Mouse (Mus musculus) kidney, postnatal 0 days (tissue): Measurements from ENCODE around the gene Cldn22. TPM values are rescaled to one million over a fixed set of nuclear protein-coding genes. Genes with fewer than 3 reads are reported as not detected.

Experiments
- ATAC-seq: fragments of 200-750 bp; cut with Nextera tagmentation; replicated peaks from 2 replicates; pipeline ENCODE4 v1.8.0; 2017; ENCODE audit warnings: low read depth, moderate number of reproducible peaks, moderate TSS enrichment, moderate library complexity; ENCODE audit not compliant: low FRiP score
- DNase-seq: peaks from one replicate; pipeline ENCODE4 v3.0.0-alpha.2; 2016; ENCODE audit warnings: low spot score
- H3K27ac ChIP-seq: fragments of 300-500 bp; sonication (generic); 2 replicates; pipeline ENCODE4 v1.5.1; 2014; ENCODE audit warnings: mild to moderate bottlenecking
- H3K27me3 ChIP-seq: fragments of 300-500 bp; sonication (generic); 2 replicates; pipeline ENCODE4 v1.6.1; 2014; ENCODE audit warnings: low read length, mixed read lengths; ENCODE audit not compliant: insufficient read depth
- H3K36me3 ChIP-seq: fragments of 300-500 bp; sonication (generic); 2 replicates; pipeline ENCODE4 v1.6.1; 2014; ENCODE audit warnings: low read length, mixed read lengths; ENCODE audit not compliant: insufficient read depth
- H3K4me1 ChIP-seq: fragments of 300-500 bp; sonication (generic); replicated peaks from 2 replicates; pipeline ENCODE4 v1.6.1; 2014; ENCODE audit warnings: antibody characterized with exemption, low read length, mixed read lengths; ENCODE audit not compliant: insufficient read depth
- H3K4me2 ChIP-seq: fragments of 300-500 bp; sonication (generic); 2 replicates; pipeline ENCODE4 v1.6.1; 2014; ENCODE audit warnings: mild to moderate bottlenecking, low read length, moderate library complexity, mixed read lengths
- H3K4me3 ChIP-seq: fragments of 300-500 bp; sonication (generic); replicated peaks from 2 replicates; pipeline ENCODE4 v1.5.1; 2014; ENCODE audit warnings: low read depth, low read length
- H3K9ac ChIP-seq: fragments of 300-500 bp; sonication (generic); 2 replicates; pipeline ENCODE4 v1.6.1; 2014; ENCODE audit warnings: low read depth, low read length
- H3K9me3 ChIP-seq: fragments of 300-500 bp; sonication (generic); replicated peaks from 2 replicates; pipeline ENCODE4 v1.6.1; 2016; ENCODE audit warnings: low read length, inconsistent platforms, mixed read lengths
- CTCF ChIP-seq: IDR thresholded peaks from 2 replicates; pipeline ENCODE4 v1.5.1; 2016; ENCODE audit warnings: antibody characterized with exemption, low read depth, mild to moderate bottlenecking, moderate library complexity
- WGBS: fragments of 180-500 bp; shearing (Covaris S2); extraction: QIAGEN DNeasy Blood & Tissue Kit; methylation state at CpG from one replicate; pipeline ENCODE4 v1.1.7; 2014; 5-methylcytosine and 5-hydroxymethylcytosine counted together
- polyA plus RNA-seq: library from polyadenylated mRNA; unstranded; fragments of >200 nt; fragmentation: Nextera tagmentation; extraction: Ambion mirVana; gene quantifications from 2 replicates; pipeline ENCODE4 v1.2.1, GENCODE M21; 2015

Cldn22 gene
- polyA plus RNA-seq, 1 experiment from 2014 or later: not detected

DNA sequence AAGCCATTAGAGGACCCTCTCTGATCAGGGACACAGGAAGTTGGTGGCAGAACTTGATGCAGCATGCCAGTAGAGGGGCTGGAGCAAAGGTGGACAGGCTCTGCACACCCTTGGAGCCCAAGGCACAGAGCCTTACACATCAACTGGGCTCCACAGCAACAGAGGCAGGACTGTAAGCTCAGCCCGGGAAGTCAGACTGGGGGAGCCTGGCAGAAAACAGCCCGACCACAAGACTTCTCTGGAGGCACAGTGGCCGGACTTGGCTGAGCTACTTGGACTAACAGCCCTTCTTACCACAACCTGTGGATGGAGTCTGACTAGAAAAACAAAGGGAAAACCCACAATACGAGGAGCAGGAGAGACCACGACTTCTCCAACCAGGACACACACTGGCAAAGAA lies 29.1 kb downstream of the Cldn22 start:
- 85% methylated on average over 5 of the region's 5 CpGs for WGBS
- Histone ChIP-seq H3K9me3 (no peaks in the 10 kb centered on the region), H3K4me1 (no peaks in the 10 kb centered on the region), H3K27ac (no peak overlapping the region), H3K4me2 (no peak overlapping the region), H3K27me3 (no peaks in the 10 kb centered on the region), H3K36me3 (peaks cover 44% of the 10 kb centered on the region), H3K4me3 (no peak overlapping the region), H3K9ac (no peak overlapping the region)
- no peak for DNase-seq
- ATAC-seq: no peak
- no peak for TF ChIP-seq CTCF

DNA sequence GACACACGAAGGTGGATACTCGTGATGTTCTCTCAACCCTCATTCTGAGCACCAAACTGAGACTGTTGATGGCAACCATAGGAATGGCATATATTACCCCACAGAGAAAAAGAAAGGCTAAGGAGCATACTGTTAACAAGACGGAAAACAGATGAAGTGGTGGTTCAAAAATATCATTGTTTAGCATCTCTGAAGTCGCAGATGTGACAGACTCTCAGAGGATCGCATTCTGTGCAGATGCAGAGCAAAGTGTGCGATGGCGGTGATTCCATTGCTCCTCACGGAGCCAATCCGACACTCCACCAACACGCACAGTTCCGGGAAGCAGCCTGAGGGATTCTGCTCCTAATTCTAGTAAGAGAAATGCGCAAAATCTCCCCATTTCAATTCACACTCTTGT lies 35.0 kb downstream of the Cldn22 start:
- 94% methylated on average over 12 of the region's 12 CpGs for WGBS
- Histone ChIP-seq H3K4me3 (no peak overlapping the region), H3K27me3 (no peaks in the 10 kb centered on the region), H3K36me3 (peaks cover 65% of the 10 kb centered on the region), H3K9ac (no peak overlapping the region), H3K27ac (no peak overlapping the region), H3K4me1 (no peaks in the 10 kb centered on the region), H3K4me2 (no peak overlapping the region), H3K9me3 (no peaks in the 10 kb centered on the region)
- ATAC-seq (no peak), DNase-seq (no peak)
- TF ChIP-seq CTCF: no peak

DNA sequence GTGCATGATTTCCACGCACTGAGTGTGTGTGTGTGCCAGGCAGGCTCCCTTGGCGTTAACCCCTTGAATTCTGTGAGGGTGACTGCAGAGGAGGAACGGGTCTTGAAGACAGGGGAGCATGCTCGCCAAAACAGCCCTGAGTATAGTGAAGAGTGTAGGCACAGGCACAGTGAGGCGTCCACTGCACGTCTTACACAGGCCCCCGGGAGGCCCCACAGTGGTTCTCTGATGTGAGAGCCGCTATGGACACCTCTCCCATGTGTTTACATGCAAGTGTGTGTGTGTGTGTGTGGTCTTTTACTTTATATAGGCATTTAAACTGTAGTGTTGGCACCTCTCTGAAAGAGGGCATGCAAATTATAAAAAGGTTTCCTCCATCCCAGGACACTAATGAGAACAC lies 42.3 kb downstream of the Cldn22 start:
- Histone ChIP-seq H3K4me2 (no peak overlapping the region), H3K9me3 (no peaks in the 10 kb centered on the region), H3K4me1 (no peaks in the 10 kb centered on the region), H3K4me3 (no peak overlapping the region), H3K9ac (no peak overlapping the region), H3K36me3 (peaks cover 54% of the 10 kb centered on the region), H3K27me3 (no peaks in the 10 kb centered on the region), H3K27ac (no peak overlapping the region)
- TF ChIP-seq CTCF: no peak
- ATAC-seq (no peak), DNase-seq (no peak)
- WGBS: 86% methylated on average over 8 of the region's 8 CpGs

DNA sequence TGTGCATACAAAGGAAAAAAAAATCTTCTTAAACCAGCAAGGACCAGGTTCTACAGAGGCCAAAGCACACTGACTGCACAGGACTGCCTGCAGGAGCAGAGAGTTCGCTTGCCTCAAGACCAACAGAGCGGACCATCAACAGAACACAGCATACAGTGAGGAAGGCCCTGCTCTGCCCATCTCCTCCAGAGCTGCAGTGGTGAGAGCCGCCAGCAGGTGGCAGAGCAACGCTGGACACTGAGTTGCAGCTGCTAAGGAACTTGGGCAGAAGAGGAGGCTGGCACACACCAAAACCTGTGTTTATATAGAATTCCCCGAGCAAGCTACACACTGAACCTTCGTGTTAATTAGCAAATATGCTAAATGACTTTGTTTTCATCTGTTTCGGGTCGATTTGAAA lies 42.8 kb downstream of the Cldn22 start:
- 22% methylated on average over 8 of the region's 8 CpGs for WGBS
- Histone ChIP-seq H3K4me2 (no peak overlapping the region), H3K9me3 (no peaks in the 10 kb centered on the region), H3K27ac (no peak overlapping the region), H3K36me3 (peaks cover 49% of the 10 kb centered on the region), H3K4me3 (no peak overlapping the region), H3K27me3 (no peaks in the 10 kb centered on the region), H3K9ac (no peak overlapping the region), H3K4me1 (no peaks in the 10 kb centered on the region)
- ATAC-seq (peak; percentile 69; the same call in 1 of the 2 replicates), DNase-seq (peak; percentile 84)
- TF ChIP-seq CTCF: peak; percentile 96

DNA sequence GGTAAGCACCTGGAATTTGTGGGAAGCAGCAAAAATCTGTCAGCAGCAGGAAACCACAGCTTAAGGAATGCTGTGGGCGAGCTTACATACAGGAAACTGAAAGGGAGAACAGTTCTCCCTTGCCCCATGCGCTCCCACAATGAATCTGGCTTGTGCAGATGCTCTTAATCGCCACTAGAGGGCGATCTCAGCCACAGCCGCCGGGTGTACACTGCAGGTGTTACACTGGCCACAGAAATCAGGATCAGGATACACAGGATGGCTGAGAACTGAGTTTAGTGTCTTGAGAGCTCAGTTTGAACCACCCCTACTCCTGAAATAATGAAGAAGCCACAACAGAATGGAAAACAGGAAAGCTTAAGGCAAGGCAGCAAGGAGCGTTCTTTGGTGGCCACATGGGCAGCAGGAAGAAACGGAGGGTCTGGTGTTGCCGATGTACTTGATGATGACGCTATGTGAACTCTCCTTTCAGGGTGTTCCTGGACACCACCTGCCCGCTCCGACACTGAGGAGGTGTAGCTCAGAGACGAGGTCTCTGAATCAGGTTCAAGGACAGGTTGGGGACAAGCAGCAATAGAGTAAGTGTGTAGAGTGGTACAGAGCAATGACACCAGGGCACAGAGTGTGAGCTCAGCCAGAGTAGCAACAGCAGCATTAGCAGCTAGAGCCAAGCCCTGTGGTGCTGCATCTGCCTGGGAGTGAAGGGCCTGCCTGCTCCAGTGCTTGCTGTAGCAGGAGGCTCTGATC lies 48.3 kb downstream of the Cldn22 start:
- peak; percentile 78 for ATAC-seq
- Histone ChIP-seq H3K27ac (no peak overlapping the region), H3K27me3 (no peaks in the 10 kb centered on the region), H3K9ac (no peak overlapping the region), H3K9me3 (no peaks in the 10 kb centered on the region), H3K36me3 (peaks cover 51% of the 10 kb centered on the region), H3K4me2 (no peak overlapping the region), H3K4me3 (no peak overlapping the region), H3K4me1 (no peaks in the 10 kb centered on the region)
- peak; percentile 96 for TF ChIP-seq CTCF
- DNase-seq: peak; percentile 85
- 51% methylated on average over 13 of the region's 13 CpGs for WGBS

DNA sequence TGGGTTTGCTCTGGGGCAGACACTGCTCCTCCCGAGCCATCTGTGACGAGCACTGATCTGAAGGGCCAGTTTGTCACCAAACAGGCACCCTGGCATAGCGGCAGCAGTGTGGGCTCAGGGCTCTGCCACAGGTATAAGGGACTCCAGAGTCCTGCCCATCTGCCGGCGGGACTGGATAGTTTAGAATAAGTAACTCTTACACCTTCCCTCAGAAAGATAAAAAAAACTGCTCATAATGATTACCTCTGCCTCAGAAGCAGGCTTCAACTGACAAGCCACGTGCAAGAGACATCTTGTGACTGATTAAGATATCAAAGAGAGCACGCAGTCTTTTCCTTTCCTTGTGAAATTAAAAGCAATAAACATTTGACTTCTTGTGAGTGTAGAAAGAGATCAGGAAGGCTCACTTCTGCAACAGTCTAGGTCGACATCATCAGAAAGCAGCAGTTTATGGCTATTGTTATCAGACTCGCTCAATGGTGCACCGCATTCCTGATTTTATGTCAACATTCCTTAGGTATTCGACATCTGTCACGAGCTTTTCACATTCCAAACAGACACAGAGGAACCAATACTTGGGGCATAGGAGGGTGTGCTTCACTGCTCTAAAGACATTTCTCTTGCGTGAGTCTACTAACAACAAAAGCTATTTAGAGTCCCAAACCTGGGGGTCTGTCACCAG lies 50.4 kb downstream of the Cldn22 start:
- ATAC-seq (no peak), DNase-seq (no peak)
- Histone ChIP-seq H3K4me3 (no peak overlapping the region), H3K27ac (no peak overlapping the region), H3K9ac (no peak overlapping the region), H3K9me3 (no peaks in the 10 kb centered on the region), H3K36me3 (peaks cover 43% of the 10 kb centered on the region), H3K4me2 (no peak overlapping the region), H3K4me1 (no peaks in the 10 kb centered on the region), H3K27me3 (no peaks in the 10 kb centered on the region)
- no peak for TF ChIP-seq CTCF
- 60% methylated on average over 13 of the region's 13 CpGs for WGBS

Other genes starting within 250 kb of the Cldn22 start
- gene Ing2, start 148.9 kb upstream of the Cldn22 start, polyA plus RNA-seq: 15.8 and 19.8 TPM in 2 replicates
- 23.6 and 27.5 TPM in 2 replicates for gene Cdkn2aip, start 110.5 kb upstream of the Cldn22 start, polyA plus RNA-seq
- gene Cldn24, start 2.3 kb upstream of the Cldn22 start, polyA plus RNA-seq: not detected in 2 replicates
- 18.3 and 19.5 TPM in 2 replicates for gene Wwc2, start 166.4 kb downstream of the Cldn22 start, polyA plus RNA-seq